10 mouse cellular contexts compared by ENCODE assay signal in the genomic region with DNA sequence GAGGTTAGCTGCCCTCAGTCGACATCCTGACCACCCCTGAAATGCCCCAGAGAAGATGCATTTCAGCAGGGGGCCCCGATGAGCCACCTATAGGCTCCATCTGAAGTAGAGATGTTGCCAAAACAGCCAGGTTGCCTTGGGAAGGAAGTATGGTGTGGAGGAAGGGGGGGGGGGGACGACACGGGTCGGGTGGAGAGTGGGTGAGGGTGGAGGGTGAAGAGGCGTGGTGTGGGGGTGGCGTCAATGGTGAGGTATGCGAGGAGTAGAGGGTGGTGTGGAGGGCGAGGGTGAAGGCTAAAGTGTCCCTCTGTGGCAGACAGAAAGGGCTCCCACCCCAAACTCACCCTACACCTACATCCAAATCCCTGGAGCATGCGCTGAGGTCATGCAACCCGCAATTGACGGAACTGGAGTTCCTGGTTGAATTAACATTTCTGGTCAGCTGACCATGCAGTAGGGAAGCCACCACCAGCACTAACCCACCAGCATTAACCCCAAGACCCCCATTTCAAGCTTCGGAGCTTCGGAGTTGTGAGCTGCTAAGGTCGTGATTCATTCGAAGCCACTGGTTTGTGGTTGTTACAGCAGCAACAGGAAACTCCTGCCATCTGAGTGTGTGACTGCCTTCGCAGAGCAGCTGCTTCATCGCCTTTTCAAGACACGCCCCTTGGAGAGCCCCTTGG. TPM values are rescaled to one million over a fixed set of nuclear protein-coding genes. Genes with fewer than 3 reads are reported as not detected.
DNase-seq lines count a peak whose midpoint lies in the region; ATAC-seq lines count a peak whose summit lies in the region.
"Had no signal": no experiment of that assay in that cellular context is flagged by ENCODE, and none has a peak within 500 bp of the region (broad histone marks: within the 10 kb centered on the region; RNA-seq: fewer than 3 reads in every experiment).

No protein-coding gene starts in this region.

- no peak for ATAC-seq in liver, embryonic 13.5 days (ENCODE audit: low read depth)
- ATAC-seq: hindbrain, embryonic 16.5 days had no signal

- H3K4me3 ChIP-seq in liver, embryonic 13.5 days (replicated peaks) = peak overlapping the region; percentile 10; the same call in 1 of the 2 replicates
- no peak overlapping the region for H3K4me3 ChIP-seq in midbrain, embryonic 10.5 days
- H3K4me3 ChIP-seq: embryonic facial prominence, embryonic 13.5 days had no signal

- no peaks in the 10 kb centered on the region for H3K27me3 ChIP-seq in liver, embryonic 13.5 days
- H3K27me3 ChIP-seq in midbrain, embryonic 10.5 days (ENCODE audit: low read depth, poor library complexity, severe bottlenecking) = no peaks in the 10 kb centered on the region
- H3K27me3 ChIP-seq: embryonic facial prominence, embryonic 13.5 days had no signal

- H3K4me1 ChIP-seq in liver, embryonic 13.5 days (replicated peaks) = peaks cover 13% of the 10 kb centered on the region
- H3K4me1 ChIP-seq in midbrain, embryonic 10.5 days = no peaks in the 10 kb centered on the region
- H3K4me1 ChIP-seq: embryonic facial prominence, embryonic 13.5 days had no signal

- H3K27ac ChIP-seq in liver, embryonic 13.5 days = no peak overlapping the region
- H3K27ac ChIP-seq in midbrain, embryonic 10.5 days (replicated peaks) = no peak overlapping the region
- H3K27ac ChIP-seq: embryonic facial prominence, embryonic 13.5 days had no signal

- H3K9me3 ChIP-seq in liver, embryonic 13.5 days (replicated peaks) = no peaks in the 10 kb centered on the region
- H3K9me3 ChIP-seq in midbrain, embryonic 10.5 days (replicated peaks) = no peaks in the 10 kb centered on the region
- H3K9me3 ChIP-seq: embryonic facial prominence, embryonic 13.5 days had no signal

- H3K9ac ChIP-seq in liver, embryonic 13.5 days = no peak overlapping the region
- H3K9ac ChIP-seq: embryonic facial prominence, embryonic 13.5 days had no signal

- peak overlapping the region; percentile 40 for H3K4me2 ChIP-seq in liver, embryonic 13.5 days
- H3K4me2 ChIP-seq: embryonic facial prominence, embryonic 13.5 days had no signal

- peak; percentile 37 for DNase-seq in testis, postnatal 10 days (ENCODE audit: low spot score)
- no peak for DNase-seq in testis, postnatal 14 days (ENCODE audit: low spot score)
- no peak for DNase-seq in liver, embryonic 13.5 days
- peak; percentile 81 for DNase-seq in naive thymus-derived CD4-positive, alpha-beta T cell, adult 2 months (ENCODE audit: low read depth)
- DNase-seq in thymus, postnatal 4 days = peak; percentile 64
- DNase-seq in midbrain, embryonic 10.5 days (ENCODE audit: low spot score) = no peak
- no peak for DNase-seq in right cerebral cortex, adult 18-20 months
- no peak for DNase-seq in embryo, embryonic 10 days (ENCODE audit: low spot score)

- H3K36me3 ChIP-seq in liver, embryonic 13.5 days = no peaks in the 10 kb centered on the region
- no peaks in the 10 kb centered on the region for H3K36me3 ChIP-seq in midbrain, embryonic 10.5 days
- H3K36me3 ChIP-seq: embryonic facial prominence, embryonic 13.5 days had no signal

- 17% methylated on average over 18 of the region's 19 CpGs for WGBS in liver, embryonic 13.5 days (ENCODE audit: insufficient replicate concordance)
- WGBS in midbrain, embryonic 10.5 days = 90% methylated on average over 17 of the region's 19 CpGs

RNA-seq across cellular contexts. Expression of gene Rubcnl, which starts 52.7 kb away (rescaled TPM):
- 0.20 and 0.24 TPM in 2 replicates for polyA plus RNA-seq in liver, embryonic 13.5 days (2015; fragmentation: Nextera tagmentation; extraction: Ambion mirVana)
- polyA plus RNA-seq in midbrain, embryonic 10.5 days (2016; fragmentation: Nextera tagmentation; extraction: Ambion mirVana) = 0.10 and 0.21 TPM in 2 replicates

Comparison
In these comparisons a context has a peak if more than half of its experiments do, and no peak if none do; other contexts are left out.
1. DNase-seq: peak in testis, postnatal 10 days (single experiment), naive thymus-derived CD4-positive, alpha-beta T cell, adult 2 months (single experiment) and thymus, postnatal 4 days (single experiment); none in testis, postnatal 14 days (single experiment), liver, embryonic 13.5 days (single experiment), midbrain, embryonic 10.5 days (single experiment), right cerebral cortex, adult 18-20 months (single experiment) and embryo, embryonic 10 days (single experiment).